Mouse (Mus musculus) hindbrain, postnatal 0 days (tissue): Measurements from ENCODE around the gene Zmynd10. TPM values are rescaled to one million over a fixed set of nuclear protein-coding genes. Genes with fewer than 3 reads are reported as not detected.

Experiments
- ATAC-seq: fragments of 200-750 bp; cut with Nextera tagmentation; 2 replicates; pipeline ENCODE4 v1.8.0; 2017; ENCODE audit warnings: mild to moderate bottlenecking, moderate TSS enrichment, moderate library complexity
- DNase-seq: peaks from one replicate; pipeline ENCODE4 v3.0.0-alpha.2; 2015; ENCODE audit warnings: low spot score
- H3K27ac ChIP-seq: fragments of 300-500 bp; sonication (generic); 2 replicates; pipeline ENCODE4 v1.5.1; 2014; ENCODE audit warnings: mild to moderate bottlenecking
- H3K27me3 ChIP-seq: fragments of 300-500 bp; sonication (generic); 2 replicates; pipeline ENCODE4 v1.6.1; 2014; ENCODE audit warnings: low read length, mixed read lengths; ENCODE audit not compliant: insufficient read depth
- H3K36me3 ChIP-seq: fragments of 300-500 bp; sonication (generic); 2 replicates; pipeline ENCODE4 v1.6.1; 2014; ENCODE audit warnings: low read length, mixed read lengths; ENCODE audit not compliant: insufficient read depth
- H3K4me1 ChIP-seq: fragments of 300-500 bp; sonication (generic); 2 replicates; pipeline ENCODE4 v1.6.1; 2014; ENCODE audit warnings: antibody characterized with exemption, low read length, mixed read lengths; ENCODE audit not compliant: insufficient read depth
- H3K4me2 ChIP-seq: fragments of 300-500 bp; sonication (generic); 2 replicates; pipeline ENCODE4 v1.6.1; 2014; ENCODE audit warnings: low read depth, mild to moderate bottlenecking, low read length, moderate library complexity, mixed read lengths
- H3K4me3 ChIP-seq: fragments of 300-500 bp; sonication (generic); 2 replicates; pipeline ENCODE4 v1.5.1; 2014; ENCODE audit warnings: low read length
- H3K9ac ChIP-seq: fragments of 300-500 bp; sonication (generic); replicated peaks from 2 replicates; pipeline ENCODE4 v1.6.1; 2014; ENCODE audit warnings: mild to moderate bottlenecking, low read length, moderate library complexity, mixed read lengths
- H3K9me3 ChIP-seq: fragments of 300-500 bp; sonication (generic); 2 replicates; pipeline ENCODE4 v1.6.1; 2016; ENCODE audit warnings: low read length, mixed read lengths
- CTCF ChIP-seq: IDR thresholded peaks from 2 replicates; pipeline ENCODE4 v1.5.1; 2016; ENCODE audit warnings: antibody characterized with exemption, control low read depth, low read depth
- WGBS: fragments of 180-500 bp; shearing (Covaris S2); extraction: QIAGEN DNeasy Blood & Tissue Kit; methylation state at CpG from one replicate; pipeline ENCODE4 v1.1.7; 2014; 5-methylcytosine and 5-hydroxymethylcytosine counted together
- polyA plus RNA-seq: library from polyadenylated mRNA; unstranded; fragments of >200 nt; fragmentation: Nextera tagmentation; extraction: Ambion mirVana; gene quantifications from 2 replicates; pipeline ENCODE4 v1.2.1, GENCODE M21; 2015
- total RNA-seq: library from RNA; depleted of rRNA; stranded (reverse); fragments of >200 nt; gene quantifications from 2 replicates; pipeline ENCODE4 v1.2.3, GENCODE M21; 2014; rRNA removed

The Zmynd10 gene
- total and polyA plus RNA-seq, 2 experiments from 2014 or later = 3.7 to 10.9 TPM

GRCm38 (mm10) chr9:107596619-107597569 lies 49.8 kb downstream of the Zmynd10 start:
- 86% methylated on average over 11 of the region's 11 CpGs for WGBS
- H3K27me3 ChIP-seq = no peaks in the 10 kb centered on the region
- peaks cover 9% of the 10 kb centered on the region; the same call in 1 of the 2 replicates for H3K36me3 ChIP-seq
- no peak for TF ChIP-seq CTCF
- no peaks in the 10 kb centered on the region; the same call in 1 of the 2 replicates for H3K4me1 ChIP-seq
- no peak overlapping the region for H3K9ac ChIP-seq
- ATAC-seq = no peak
- H3K27ac ChIP-seq = no peak overlapping the region
- no peak overlapping the region for H3K4me3 ChIP-seq
- no peak overlapping the region for H3K4me2 ChIP-seq
- no peaks in the 10 kb centered on the region for H3K9me3 ChIP-seq
- DNase-seq = no peak

- Histone ChIP-seq H3K36me3 (0 out of 2 replicates have a peak, but pooled peaks cover 5% of the 10 kb centered on the region), H3K9me3 (no peaks in the 10 kb centered on the region), H3K4me3 (no peak overlapping the region), H3K27me3 (no peaks in the 10 kb centered on the region), H3K4me2 (no peak overlapping the region), H3K9ac (no peak overlapping the region), H3K4me1 (no peaks in the 10 kb centered on the region; the same call in 1 of the 2 replicates), H3K27ac (no peak overlapping the region)
- ATAC-seq (no peak), DNase-seq (no peak)
- 73% methylated on average over 5 of the region's 5 CpGs for WGBS
- TF ChIP-seq CTCF = no peak
These were observed 51.3 kb downstream of the Zmynd10 start for GRCm38 (mm10) chr9:107598385-107598784.

GRCm38 (mm10) chr9:107599433-107599832 lies 52.3 kb downstream of the Zmynd10 start:
- no peak for TF ChIP-seq CTCF
- no peak for ATAC-seq
- H3K4me1 ChIP-seq = no peaks in the 10 kb centered on the region; the same call in 1 of the 2 replicates
- H3K36me3 ChIP-seq = no peaks in the 10 kb centered on the region
- H3K9ac ChIP-seq = no peak overlapping the region
- 93% methylated on average over 9 of the region's 9 CpGs for WGBS
- H3K27me3 ChIP-seq = no peaks in the 10 kb centered on the region
- no peak overlapping the region for H3K27ac ChIP-seq
- no peak overlapping the region for H3K4me3 ChIP-seq
- H3K4me2 ChIP-seq = no peak overlapping the region
- H3K9me3 ChIP-seq = no peaks in the 10 kb centered on the region
- no peak for DNase-seq

- no peak overlapping the region for H3K4me3 ChIP-seq
- H3K4me1 ChIP-seq = peaks cover 3% of the 10 kb centered on the region; the same call in 1 of the 2 replicates
- 78% methylated on average over 14 of the region's 14 CpGs for WGBS
- no peaks in the 10 kb centered on the region for H3K9me3 ChIP-seq
- no peak for TF ChIP-seq CTCF
- H3K27me3 ChIP-seq = no peaks in the 10 kb centered on the region
- no peak overlapping the region for H3K4me2 ChIP-seq
- ATAC-seq = no peak
- H3K36me3 ChIP-seq = no peaks in the 10 kb centered on the region
- H3K9ac ChIP-seq = no peak overlapping the region
- H3K27ac ChIP-seq = no peak overlapping the region
- peak; percentile 31 for DNase-seq
These were observed 52.7 kb downstream of the Zmynd10 start for GRCm38 (mm10) chr9:107599842-107600241.

- peak; percentile 30; the same call in 1 of the 2 replicates for TF ChIP-seq CTCF
- H3K27ac ChIP-seq = no peak overlapping the region
- H3K4me1 ChIP-seq = peaks cover 4% of the 10 kb centered on the region; the same call in 1 of the 2 replicates
- WGBS = 83% methylated on average over 12 of the region's 12 CpGs
- no peaks in the 10 kb centered on the region for H3K36me3 ChIP-seq
- no peaks in the 10 kb centered on the region for H3K9me3 ChIP-seq
- no peak for DNase-seq
- ATAC-seq = no peak
- no peak overlapping the region for H3K4me3 ChIP-seq
- H3K27me3 ChIP-seq = no peaks in the 10 kb centered on the region
- no peak overlapping the region for H3K9ac ChIP-seq
- H3K4me2 ChIP-seq = no peak overlapping the region
These were observed 53.6 kb downstream of the Zmynd10 start for GRCm38 (mm10) chr9:107600745-107601144.

Other genes with a start within 250 kb of the Zmynd10 start
- gene Hemk1, start 208.9 kb upstream of the Zmynd10 start, total RNA-seq = 14.8 and 18.1 TPM in 2 replicates
- 13.6 and 16.4 TPM in 2 replicates for gene Hemk1, start 208.9 kb upstream of the Zmynd10 start, polyA plus RNA-seq
- 12.5 and 27.7 TPM in 2 replicates for gene 6430571L13Rik, start 206.7 kb upstream of the Zmynd10 start, total RNA-seq
- gene 6430571L13Rik, start 206.7 kb upstream of the Zmynd10 start, polyA plus RNA-seq = 10.9 and 11.2 TPM in 2 replicates
- 108 and 134 TPM in 2 replicates for gene Cacna2d2, start 147.7 kb upstream of the Zmynd10 start, total RNA-seq
- 7.1 and 7.6 TPM in 2 replicates for gene Cacna2d2, start 147.7 kb upstream of the Zmynd10 start, polyA plus RNA-seq
- gene Tmem115, start 13.4 kb upstream of the Zmynd10 start, total RNA-seq = 72.6 and 78.4 TPM in 2 replicates
- gene Tmem115, start 13.4 kb upstream of the Zmynd10 start, polyA plus RNA-seq = 51.6 and 52.3 TPM in 2 replicates
- gene Cyb561d2, start 5.1 kb upstream of the Zmynd10 start, total RNA-seq = 56.5 and 69.3 TPM in 2 replicates
- gene Cyb561d2, start 5.1 kb upstream of the Zmynd10 start, polyA plus RNA-seq = 52.9 and 53.5 TPM in 2 replicates
- gene Nprl2, start 5.1 kb upstream of the Zmynd10 start, total RNA-seq = 58.6 and 70.5 TPM in 2 replicates
- 53.0 and 54.6 TPM in 2 replicates for gene Nprl2, start 5.1 kb upstream of the Zmynd10 start, polyA plus RNA-seq
- gene Rassf1, start 4.3 kb downstream of the Zmynd10 start, total RNA-seq = 17.6 and 20.2 TPM in 2 replicates
- gene Rassf1, start 4.3 kb downstream of the Zmynd10 start, polyA plus RNA-seq = 30.3 and 31.0 TPM in 2 replicates
- 128 and 142 TPM in 2 replicates for gene Tusc2, start 16.0 kb downstream of the Zmynd10 start, total RNA-seq
- gene Tusc2, start 16.0 kb downstream of the Zmynd10 start, polyA plus RNA-seq = 115 and 119 TPM in 2 replicates
- gene Hyal2, start 20.6 kb downstream of the Zmynd10 start, total RNA-seq = 59.8 and 75.3 TPM in 2 replicates
- gene Hyal2, start 20.6 kb downstream of the Zmynd10 start, polyA plus RNA-seq = 39.8 and 40.6 TPM in 2 replicates
- 3.4 and 7.7 TPM in 2 replicates for gene Hyal1, start 29.6 kb downstream of the Zmynd10 start, total RNA-seq
- 3.3 and 4.9 TPM in 2 replicates for gene Hyal1, start 29.6 kb downstream of the Zmynd10 start, polyA plus RNA-seq
- gene Naa80, start 31.6 kb downstream of the Zmynd10 start, total RNA-seq = 29.9 and 32.8 TPM in 2 replicates
- gene Naa80, start 31.6 kb downstream of the Zmynd10 start, polyA plus RNA-seq = 17.8 and 19.4 TPM in 2 replicates
- 3.3 and 4.9 TPM in 2 replicates for gene Hyal3, start 33.5 kb downstream of the Zmynd10 start, total RNA-seq
- 1.7 and 1.9 TPM in 2 replicates for gene Hyal3, start 33.5 kb downstream of the Zmynd10 start, polyA plus RNA-seq
- gene Ifrd2, start 40.3 kb downstream of the Zmynd10 start, total RNA-seq = 7.6 and 10.9 TPM in 2 replicates
- 9.0 and 9.3 TPM in 2 replicates for gene Ifrd2, start 40.3 kb downstream of the Zmynd10 start, polyA plus RNA-seq
- 11.2 and 14.6 TPM in 2 replicates for gene Sema3b, start 61.9 kb downstream of the Zmynd10 start, total RNA-seq
- 8.3 and 9.0 TPM in 2 replicates for gene Sema3b, start 61.9 kb downstream of the Zmynd10 start, polyA plus RNA-seq
- 334 and 369 TPM in 2 replicates for gene Gnai2, start 88.1 kb downstream of the Zmynd10 start, total RNA-seq
- gene Gnai2, start 88.1 kb downstream of the Zmynd10 start, polyA plus RNA-seq = 275 and 287 TPM in 2 replicates
- gene Slc38a3, start 122.2 kb downstream of the Zmynd10 start, total RNA-seq = 102 and 134 TPM in 2 replicates
- gene Slc38a3, start 122.2 kb downstream of the Zmynd10 start, polyA plus RNA-seq = 52.1 and 54.5 TPM in 2 replicates
- gene Gnat1, start 132.4 kb downstream of the Zmynd10 start, total RNA-seq = 0.52 TPM in 1 of 2 replicates, not detected in the other
- 2.4 and 2.7 TPM in 2 replicates for gene Gnat1, start 132.4 kb downstream of the Zmynd10 start, polyA plus RNA-seq
- 65.4 and 81.3 TPM in 2 replicates for gene Sema3f, start 163.2 kb downstream of the Zmynd10 start, total RNA-seq
- gene Sema3f, start 163.2 kb downstream of the Zmynd10 start, polyA plus RNA-seq = 7.5 and 8.7 TPM in 2 replicates
- 85.5 and 149 TPM in 2 replicates for gene Rbm5, start 223.7 kb downstream of the Zmynd10 start, total RNA-seq
- 142 and 148 TPM in 2 replicates for gene Rbm5, start 223.7 kb downstream of the Zmynd10 start, polyA plus RNA-seq